Mouse (Mus musculus) testis, postnatal 10 days (tissue): Measurements from ENCODE around the gene Otoa.

ENCODE experiments used
- DNase-seq: peaks from one replicate; pipeline ENCODE4 v3.0.0; 2021; ENCODE audit warnings: low spot score

Otoa gene

GRCm38 (mm10) chr7:121081350-121081749 is at the start of gene Otoa:
Otoa (plus strand) TSS chr7:121081650.
- no peak for DNase-seq

GRCm38 (mm10) chr7:121033856-121034652 is 47.4 kb upstream of the Otoa start, which contains the start of gene Mettl9:
Mettl9 (plus strand) TSS chr7:121034445.
- DNase-seq = peak; percentile 96

GRCm38 (mm10) chr7:121034701-121035141 is 46.7 kb upstream of the Otoa start:
- DNase-seq = no peak

GRCm38 (mm10) chr7:121035161-121035721 is 46.2 kb upstream of the Otoa start:
- no peak for DNase-seq

- DNase-seq = no peak
Observed at GRCm38 (mm10) chr7:121040595-121040994, 40.9 kb upstream of the Otoa start.

- DNase-seq = no peak
Observed at GRCm38 (mm10) chr7:121041989-121042388, 39.5 kb upstream of the Otoa start.

GRCm38 (mm10) chr7:121043004-121043403 is 38.4 kb upstream of the Otoa start:
- no peak for DNase-seq

GRCm38 (mm10) chr7:121043510-121043909 is 37.9 kb upstream of the Otoa start:
- DNase-seq = no peak

GRCm38 (mm10) chr7:121044251-121044650 is 37.2 kb upstream of the Otoa start:
- no peak for DNase-seq

GRCm38 (mm10) chr7:121045671-121046453 is 35.6 kb upstream of the Otoa start:
- DNase-seq = no peak

GRCm38 (mm10) chr7:121047624-121048023 is 33.8 kb upstream of the Otoa start:
- no peak for DNase-seq

GRCm38 (mm10) chr7:121053071-121053470 is 28.4 kb upstream of the Otoa start:
- DNase-seq = no peak

GRCm38 (mm10) chr7:121059477-121060218 is 21.8 kb upstream of the Otoa start:
- DNase-seq = no peak

GRCm38 (mm10) chr7:121064309-121064708 is 17.1 kb upstream of the Otoa start:
- DNase-seq = no peak

GRCm38 (mm10) chr7:121071276-121071675 is 10.2 kb upstream of the Otoa start:
- no peak for DNase-seq

- no peak for DNase-seq
Observed at GRCm38 (mm10) chr7:121072506-121072905, 8.9 kb upstream of the Otoa start.

- no peak for DNase-seq
Observed at GRCm38 (mm10) chr7:121074281-121074680, 7.2 kb upstream of the Otoa start, which contains the start of gene Igsf6. Igsf6 (minus strand) TSS chr7:121074572.

- no peak for DNase-seq
Observed at GRCm38 (mm10) chr7:121074801-121075400, 6.5 kb upstream of the Otoa start.

GRCm38 (mm10) chr7:121075416-121075815 is 6.0 kb upstream of the Otoa start:
- DNase-seq = no peak

- no peak for DNase-seq
Observed at GRCm38 (mm10) chr7:121077311-121077710, 4.1 kb upstream of the Otoa start.

- DNase-seq = peak; percentile 65
Observed at GRCm38 (mm10) chr7:121077829-121078228, 3.6 kb upstream of the Otoa start.
